Mouse (Mus musculus) left cerebral cortex, adult 2 months (tissue): ENCODE data around the gene Shc2. TPM values are rescaled to one million over a fixed set of nuclear protein-coding genes. Genes with fewer than 3 reads are reported as not detected.

Experiments used
- DNase-seq, 2 experiments: peaks; one replicate each; pipeline ENCODE4 v3.0.0; 2021 to 2022; ENCODE audit warnings: low spot score in 2 of 2, mixed read lengths in 1 of 2; ENCODE audit errors: extremely low spot score in 1 of 2
- H3K27ac ChIP-seq: fragments of 200-600 bp; 2 replicates; pipeline ENCODE4 v1.8.1; 2022
- H3K4me3 ChIP-seq: fragments of 200-600 bp; 2 replicates; pipeline ENCODE4 v1.8.1; 2022
- CTCF ChIP-seq: fragments of 200-600 bp; IDR thresholded peaks from 2 replicates; pipeline ENCODE4 v1.8.1; 2022; ENCODE audit warnings: antibody characterized with exemption, mild to moderate bottlenecking, moderate library complexity
- intact Hi-C: fragments of 180-260 bp; cut with DNase I; formaldehyde crosslinking; loops from one replicate; pipeline ENCODE4 v1.15.1; 2025
- total RNA-seq, 2 experiments: library from RNA; stranded (reverse); gene quantifications; 2 replicates each; pipeline ENCODE4 v1.2.3; 2021

Gene Shc2
- total RNA-seq, 2 experiments from 2014 or later, result 47.8 to 48.1 TPM

DNA sequence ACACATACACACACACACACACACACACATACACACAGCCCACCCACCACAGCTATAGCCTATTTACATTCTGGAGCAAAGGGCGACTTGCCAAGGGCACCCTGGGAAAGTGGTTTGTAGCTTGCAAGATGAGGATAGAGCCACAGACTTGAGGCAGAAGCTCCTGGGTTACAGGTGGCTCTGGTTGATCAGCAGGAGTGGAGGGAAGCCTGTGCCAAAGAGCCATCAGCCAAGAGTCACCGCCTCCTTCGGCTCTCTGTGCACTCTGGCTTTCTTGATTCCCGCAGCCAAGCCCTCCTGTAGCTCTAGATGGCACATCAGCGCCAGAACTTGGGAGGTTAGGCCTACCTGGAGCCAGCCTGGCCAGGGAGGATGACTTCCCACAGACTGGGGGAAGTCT, 26.4 kb downstream of the Shc2 start:
- intact Hi-C loops, result no loop called here
- TF ChIP-seq CTCF, result no peak
- Histone ChIP-seq H3K27ac (no peak overlapping the region), H3K4me3 (no peak overlapping the region)
- DNase-seq, result no peak

DNA sequence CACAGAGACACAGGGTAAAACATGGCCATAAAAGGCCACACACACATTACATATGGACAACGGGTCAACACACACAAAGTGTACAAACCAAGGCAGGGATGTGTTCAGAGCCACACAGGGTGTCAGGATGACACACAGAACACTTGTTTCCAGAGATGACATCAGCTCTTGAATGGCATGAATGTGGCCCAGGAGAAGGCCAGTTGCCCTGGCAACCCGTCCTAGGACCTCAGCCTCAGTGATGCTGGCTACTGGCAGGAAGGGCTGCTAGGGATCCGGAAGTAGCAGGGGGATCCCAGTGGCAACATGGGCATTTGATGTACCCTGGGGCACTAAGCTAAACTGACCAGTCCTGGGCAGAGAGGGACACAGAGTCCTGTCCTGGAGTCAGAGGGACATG, 28.4 kb downstream of the Shc2 start:
- no peak for DNase-seq
- TF ChIP-seq CTCF, result no peak
- intact Hi-C loops, result no loop called here
- Histone ChIP-seq H3K4me3 (no peak overlapping the region), H3K27ac (no peak overlapping the region)

DNA sequence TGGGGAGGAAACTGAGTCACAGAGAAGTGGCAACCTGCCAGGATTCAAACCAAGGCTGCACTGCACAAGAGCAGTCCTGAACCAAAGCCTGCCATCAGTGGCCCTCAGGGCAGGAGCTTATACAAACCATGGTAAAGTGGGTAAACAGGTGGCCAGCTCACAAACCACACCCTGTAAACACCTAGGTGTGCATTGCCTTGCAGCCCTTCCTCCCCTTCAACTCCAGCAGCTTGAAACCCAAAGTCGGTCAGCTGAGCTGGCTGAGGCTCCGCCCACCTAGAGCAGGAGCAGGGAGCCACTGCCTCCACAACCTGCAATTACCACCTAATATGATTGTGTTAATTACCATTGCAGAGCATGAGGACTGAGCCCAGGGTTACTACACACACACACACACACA, 29.8 kb downstream of the Shc2 start:
- TF ChIP-seq CTCF, result no peak
- intact Hi-C loops, result no loop called here
- DNase-seq, result no peak
- H3K4me3 ChIP-seq, result no peak overlapping the region
- H3K27ac ChIP-seq, result no peak overlapping the region

DNA sequence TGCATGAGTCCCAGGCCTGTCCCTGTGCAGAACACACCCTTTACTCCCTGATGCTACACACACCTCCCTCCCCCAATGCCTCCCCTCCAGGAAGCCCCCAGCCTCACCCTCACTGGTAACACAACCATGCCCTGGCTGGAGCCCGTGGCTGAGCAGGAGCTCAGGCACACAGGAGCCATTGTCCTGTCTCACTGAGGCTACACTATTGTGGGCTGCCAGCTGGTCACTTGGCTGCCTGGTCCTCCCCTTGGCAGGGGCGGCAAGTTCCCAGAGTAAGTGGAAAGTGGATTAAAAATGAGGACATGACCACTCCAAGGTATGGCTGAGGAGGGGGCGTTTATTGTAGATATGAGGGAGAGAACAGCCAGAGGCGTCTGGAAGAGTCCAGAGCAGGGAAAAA, 31.2 kb downstream of the Shc2 start:
- no peak overlapping the region for H3K4me3 ChIP-seq
- no peak for DNase-seq
- intact Hi-C loops, result no loop called here
- H3K27ac ChIP-seq, result 0 out of 2 replicates have a peak overlapping the region, but pooled peaks have one; percentile 6
- no peak for TF ChIP-seq CTCF

DNA sequence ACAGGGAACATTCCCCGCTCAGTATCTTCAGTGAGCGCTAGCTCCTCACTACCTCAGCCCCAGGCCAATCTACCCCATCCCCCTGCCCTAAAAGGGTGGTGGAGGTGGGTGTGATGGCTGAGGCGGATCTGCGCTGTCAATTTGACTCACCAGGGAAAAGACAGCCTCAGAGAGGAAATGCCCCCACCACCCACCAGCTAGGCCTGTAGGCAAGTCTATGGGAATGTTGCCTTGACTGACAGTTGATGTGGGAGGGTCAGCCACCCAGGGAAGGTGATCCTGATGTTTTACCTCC, 39.8 kb downstream of the Shc2 start:
- intact Hi-C loops, result loop anchor here (1.0 kb wide), 1 partner anchor 39 kb away; the partner anchor contains the start of gene Shc2
- DNase-seq, result peak; percentile 50
- Histone ChIP-seq H3K4me3 (no peak overlapping the region), H3K27ac (peak overlapping the region; percentile 96)
- no peak for TF ChIP-seq CTCF

DNA sequence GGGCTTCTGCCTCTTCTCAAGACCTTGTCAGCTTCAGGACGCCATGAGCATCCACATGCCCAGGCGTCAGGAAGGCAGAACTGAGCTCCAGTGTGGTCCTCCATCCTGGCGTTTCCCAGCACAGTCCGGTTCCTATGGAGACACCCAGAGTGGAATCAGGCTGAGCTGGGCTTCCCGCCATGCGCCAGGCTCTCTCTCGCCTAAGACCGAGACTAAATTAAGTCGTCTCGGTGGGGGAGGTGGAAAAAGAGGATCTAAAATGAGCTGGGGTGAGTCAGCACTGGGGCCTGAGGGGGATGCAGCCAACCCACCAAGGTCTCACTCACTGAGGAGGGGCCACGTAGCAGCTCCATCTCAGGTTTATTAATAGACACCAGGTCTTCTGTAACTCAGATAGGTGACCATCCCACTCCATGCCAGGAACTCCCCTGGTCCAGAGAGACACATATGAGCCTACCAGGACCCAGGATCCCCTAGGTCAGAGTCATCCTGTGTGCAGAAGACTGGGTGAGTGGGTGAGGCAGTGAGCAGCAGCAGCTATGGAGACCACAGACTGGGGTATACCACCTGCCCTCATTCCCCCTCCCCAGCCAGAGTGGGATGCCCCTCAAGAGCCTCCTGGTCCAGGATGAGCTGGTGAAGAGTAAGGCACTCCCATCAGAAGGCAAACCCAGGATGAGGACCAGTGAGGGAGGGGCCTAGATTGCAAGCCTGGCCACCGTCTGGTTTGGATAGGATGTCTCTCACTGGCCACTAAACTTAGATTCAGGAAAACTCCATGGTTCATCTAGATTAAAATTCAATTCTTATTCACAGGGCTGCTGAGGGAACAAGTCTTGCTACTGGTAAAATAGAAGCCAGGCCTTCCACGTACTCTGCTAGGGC, 40.4 kb downstream of the Shc2 start:
- Histone ChIP-seq H3K4me3 (no peak overlapping the region), H3K27ac (peak overlapping the region; percentile 96)
- intact Hi-C loops, result loop anchor here (1.0 kb wide), 1 partner anchor 40 kb away; the partner anchor contains the start of gene Shc2
- no peak for TF ChIP-seq CTCF
- peak; percentile 71 to 73 for DNase-seq

DNA sequence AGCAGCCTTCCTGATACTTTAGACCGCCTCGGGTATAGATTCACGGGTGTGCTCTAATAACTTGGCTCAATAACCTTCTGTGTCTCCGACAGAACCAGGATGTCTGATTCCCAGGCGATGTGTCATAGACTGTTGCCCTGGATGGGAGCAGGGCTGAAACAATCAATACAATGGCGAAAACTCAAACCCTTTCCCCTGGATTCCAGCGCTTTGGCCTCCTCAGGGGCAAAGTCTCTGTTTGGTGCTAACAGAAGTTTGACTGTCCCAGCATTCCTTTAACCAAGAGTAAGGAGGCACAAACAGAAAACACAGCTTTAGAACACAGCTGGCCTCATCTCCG, 42.2 kb downstream of the Shc2 start:
- no peak for TF ChIP-seq CTCF
- intact Hi-C loops, result loop anchor here (1.0 kb wide), 2 partner anchors 54 to 73 kb away; no protein-coding TSS in a partner anchor
- no peak overlapping the region for H3K4me3 ChIP-seq
- DNase-seq, result no peak
- peak overlapping the region; percentile 96; the same call in 1 of the 2 replicates for H3K27ac ChIP-seq

DNA sequence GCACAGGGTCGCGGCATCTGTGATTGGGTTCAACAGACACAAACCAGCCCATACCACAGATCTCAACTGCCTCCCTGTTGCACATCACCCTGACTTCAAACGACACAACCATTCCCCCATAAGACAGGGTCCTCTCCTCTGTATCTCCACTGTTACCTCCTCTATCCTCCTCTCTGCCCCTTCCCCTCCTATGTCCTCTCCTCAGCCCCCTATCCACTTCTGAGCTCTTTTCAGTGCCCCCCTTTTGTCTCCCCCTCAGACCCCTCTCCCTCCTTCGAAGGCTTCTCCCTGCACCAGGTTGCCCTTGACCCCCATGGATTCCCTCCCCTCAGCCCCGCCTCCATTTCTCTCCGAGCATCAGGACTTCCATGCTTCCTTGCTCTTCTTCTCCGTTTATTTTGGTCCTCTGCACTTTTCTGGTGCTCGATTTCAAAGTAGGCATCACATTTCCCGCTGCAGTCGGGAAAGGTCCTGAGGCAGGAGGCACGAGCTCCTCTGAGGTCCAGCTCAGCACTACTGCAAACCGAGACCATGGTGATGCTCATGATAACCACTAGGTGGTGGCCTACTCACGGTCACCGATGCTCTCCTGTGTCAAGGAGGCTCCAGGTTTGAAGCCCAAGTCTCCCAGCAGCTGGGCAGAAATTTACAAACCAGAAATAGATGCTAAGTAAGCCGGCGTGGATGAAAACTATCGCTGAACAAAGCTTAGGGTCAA, 42.7 kb downstream of the Shc2 start:
- intact Hi-C loops, result loop anchor here (1.0 kb wide), 2 partner anchors 54 to 73 kb away; no protein-coding TSS in a partner anchor
- H3K4me3 ChIP-seq, result no peak overlapping the region

DNA sequence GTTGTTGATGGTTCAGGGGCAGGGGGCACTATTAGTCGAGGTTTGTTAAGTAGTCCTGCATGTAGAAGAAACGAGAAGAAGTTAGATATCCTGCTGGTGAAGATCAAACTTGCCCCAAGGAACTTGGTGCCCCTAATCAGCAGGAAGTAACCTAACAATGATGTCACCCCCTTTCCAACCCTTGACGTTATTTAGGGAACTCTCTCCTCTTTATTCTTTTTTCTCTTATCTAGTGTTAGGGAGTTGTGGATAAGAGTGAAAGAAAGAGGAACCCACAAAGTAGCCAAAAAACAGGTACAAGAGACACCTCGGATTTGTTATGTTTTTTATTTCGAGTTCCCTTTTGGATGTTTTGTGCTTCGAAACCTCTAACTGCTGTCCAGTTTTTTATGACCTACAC, 43.6 kb downstream of the Shc2 start:
- TF ChIP-seq CTCF, result no peak
- Histone ChIP-seq H3K4me3 (no peak overlapping the region), H3K27ac (no peak overlapping the region)
- no peak for DNase-seq
- intact Hi-C loops, result no loop called here

More for the DNA sequence above, 42.7 kb downstream of the Shc2 start:
- H3K27ac ChIP-seq, result no peak overlapping the region; the same call in 1 of the 2 replicates
- peak; percentile 93 for TF ChIP-seq CTCF
- DNase-seq, result peak; percentile 59 to 70

DNA sequence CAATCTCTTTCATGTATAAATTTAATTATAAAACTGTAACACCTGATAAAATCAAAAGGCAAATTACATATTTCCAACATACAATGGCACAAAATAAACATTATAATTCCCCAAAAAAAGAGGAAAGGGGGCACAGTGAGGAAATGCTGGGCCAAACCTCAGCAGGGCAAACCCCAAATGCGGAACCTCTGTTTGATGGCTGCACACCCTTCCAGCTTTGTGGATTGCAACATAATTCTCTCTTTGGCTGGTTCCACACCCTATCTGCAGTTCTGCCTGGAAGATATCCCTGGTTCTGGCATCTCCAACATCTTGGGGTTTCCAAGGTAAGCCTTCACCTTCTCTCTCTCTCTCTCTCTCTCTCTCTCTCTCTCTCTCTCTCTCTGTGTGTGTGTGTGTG, 47.0 kb downstream of the Shc2 start:
- H3K4me3 ChIP-seq, result no peak overlapping the region
- no peak overlapping the region for H3K27ac ChIP-seq
- no peak for DNase-seq
- intact Hi-C loops, result no loop called here
- TF ChIP-seq CTCF, result no peak

DNA sequence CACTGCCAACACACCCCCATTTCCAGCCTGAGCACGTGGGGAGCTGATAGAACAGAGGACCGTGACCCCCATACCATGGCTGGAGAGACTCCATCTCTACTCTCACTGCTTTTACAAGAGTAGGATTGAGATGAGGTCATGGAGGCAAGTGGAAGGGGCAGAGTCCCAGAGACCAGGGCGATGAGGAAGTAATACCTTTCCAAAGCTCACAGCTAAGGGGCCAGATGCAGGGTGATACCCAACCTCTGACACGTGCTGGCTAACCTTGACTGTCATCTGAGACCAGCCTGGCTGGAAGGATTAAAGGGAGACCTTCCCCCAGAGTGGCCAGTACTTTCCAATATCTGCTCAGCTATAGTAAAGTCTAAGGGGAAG, 50.0 kb downstream of the Shc2 start:
- DNase-seq, result peak in 1 of 2 experiments; percentile 5
- no peak for TF ChIP-seq CTCF
- Histone ChIP-seq H3K4me3 (no peak overlapping the region), H3K27ac (no peak overlapping the region)
- intact Hi-C loops, result no loop called here

DNA sequence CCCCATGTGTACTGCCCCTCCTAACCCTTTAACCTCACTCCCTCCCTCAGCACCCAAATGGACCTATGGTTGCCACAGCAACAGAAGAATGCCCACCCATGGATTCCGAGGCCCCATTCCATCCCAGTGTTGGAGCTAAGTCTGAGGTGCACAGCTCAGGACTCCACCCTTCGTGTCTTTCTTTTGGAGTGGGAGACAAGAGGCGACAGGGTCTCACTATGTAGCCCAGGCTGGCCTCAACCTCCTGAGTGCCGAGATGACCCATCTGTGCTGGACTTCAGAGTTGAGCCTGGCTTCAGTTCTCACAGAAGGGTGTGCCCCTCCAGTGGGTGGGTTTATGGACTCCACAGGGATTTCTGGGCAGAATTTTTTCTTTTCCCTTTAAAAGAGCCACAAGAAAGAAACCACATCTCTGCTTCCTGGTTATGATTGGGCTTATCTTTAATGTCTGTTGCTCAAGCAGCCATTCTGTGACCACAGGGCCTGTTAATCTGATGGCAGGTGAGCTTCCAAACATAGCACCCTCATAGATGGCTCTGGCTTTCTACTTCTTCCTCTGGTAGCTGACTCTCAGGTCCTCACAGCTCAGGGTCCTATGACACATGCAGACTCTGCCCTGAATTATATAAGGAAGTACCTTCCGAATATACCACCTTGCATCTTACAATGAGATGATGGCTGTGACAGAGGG, 50.5 kb downstream of the Shc2 start, which contains the start of gene Theg:
Gene Theg, minus strand, starts transcription at position 271 of the 691 bp plus-strand sequence.
- Histone ChIP-seq H3K27ac (no peak within 1 kb of the TSS), H3K4me3 (no peak within 1 kb of the TSS)
- no peak for TF ChIP-seq CTCF
- intact Hi-C loops, result no loop called here
- DNase-seq, result no peak
